Mouse (Mus musculus) megakaryocyte, embryonic 14.5 days (primary cell): ENCODE measurements at regions not wholly inside any gene's neighbourhood (a gene's known extent, or its start where the extent isn't known, plus 50 kb on each side); places are given as distances from the start of the nearest gene placed in this dataset.

Experiments
- H3K27me3 ChIP-seq: replicated peaks from 2 replicates; pipeline ENCODE3; 2012; ENCODE audit warnings: inconsistent platforms
- H3K36me3 ChIP-seq: replicated peaks from 2 replicates; pipeline ENCODE3; 2012; ENCODE audit warnings: low read length, inconsistent platforms, mixed read lengths
- H3K4me1 ChIP-seq: 2 replicates; pipeline ENCODE4 v1.6.1; 2012; ENCODE audit warnings: inconsistent platforms
- H3K4me3 ChIP-seq: replicated peaks from 2 replicates; pipeline ENCODE3; 2012; ENCODE audit warnings: moderate library complexity, mild to moderate bottlenecking, inconsistent platforms
- H3K9me3 ChIP-seq: 2 replicates; pipeline ENCODE4 v1.6.1; 2012; ENCODE audit warnings: inconsistent platforms
- FLI1 ChIP-seq: IDR thresholded peaks from 2 replicates; pipeline ENCODE4 v1.6.1; 2012; ENCODE audit warnings: low read length, inconsistent platforms, mixed read lengths
- GATA1 ChIP-seq: IDR thresholded peaks from 3 replicates; pipeline ENCODE4 v1.6.1; 2012; ENCODE audit warnings: mixed read lengths, low read length, inconsistent platforms, borderline replicate concordance

- Histone ChIP-seq H3K36me3 (no peaks in the 10 kb centered on the region), H3K4me3 (no peak overlapping the region), H3K9me3 (0 out of 2 replicates have a peak, but pooled peaks cover under 1% of the 10 kb centered on the region), H3K4me1 (0 out of 2 replicates have a peak, but pooled peaks cover 3% of the 10 kb centered on the region), H3K27me3 (no peaks in the 10 kb centered on the region)
- TF ChIP-seq GATA1 (no peak), FLI1 (no peak)
Observed at GRCm38 (mm10) chr13:101878168-101878567, 110.2 kb upstream of the Pik3r1 start.

GRCm38 (mm10) chr13:101879561-101880081 is 111.6 kb upstream of the Pik3r1 start:
- Histone ChIP-seq H3K36me3 (no peaks in the 10 kb centered on the region), H3K27me3 (no peaks in the 10 kb centered on the region), H3K4me1 (0 out of 2 replicates have a peak, but pooled peaks cover 3% of the 10 kb centered on the region), H3K4me3 (no peak overlapping the region), H3K9me3 (peaks cover 9% of the 10 kb centered on the region)
- TF ChIP-seq FLI1 (no peak), GATA1 (no peak)

- Histone ChIP-seq H3K4me3 (no peak overlapping the region), H3K36me3 (no peaks in the 10 kb centered on the region), H3K27me3 (no peaks in the 10 kb centered on the region), H3K9me3 (peaks cover 9% of the 10 kb centered on the region), H3K4me1 (0 out of 2 replicates have a peak, but pooled peaks cover 3% of the 10 kb centered on the region)
- no peak for TF ChIP-seq GATA1
Observed at GRCm38 (mm10) chr13:101883177-101883576, 115.2 kb upstream of the Pik3r1 start.

- TF ChIP-seq FLI1 (no peak), GATA1 (no peak)
- Histone ChIP-seq H3K27me3 (no peaks in the 10 kb centered on the region), H3K4me3 (no peak overlapping the region), H3K4me1 (no peaks in the 10 kb centered on the region), H3K9me3 (peaks cover 9% of the 10 kb centered on the region), H3K36me3 (no peaks in the 10 kb centered on the region)
Observed at GRCm38 (mm10) chr13:101884752-101885151, 116.7 kb upstream of the Pik3r1 start.

- Histone ChIP-seq H3K27me3 (no peaks in the 10 kb centered on the region), H3K4me3 (no peak overlapping the region), H3K36me3 (no peaks in the 10 kb centered on the region), H3K9me3 (no peaks in the 10 kb centered on the region), H3K4me1 (peaks cover 3% of the 10 kb centered on the region)
- TF ChIP-seq FLI1 (no peak), GATA1 (no peak)
Observed at GRCm38 (mm10) chr13:101891473-101891872, 123.5 kb upstream of the Pik3r1 start.

GRCm38 (mm10) chr13:101893035-101893600 is 125.1 kb upstream of the Pik3r1 start:
- peaks cover 3% of the 10 kb centered on the region for H3K4me1 ChIP-seq
- no peak overlapping the region for H3K4me3 ChIP-seq
- no peak for TF ChIP-seq FLI1
- TF ChIP-seq GATA1, result no peak
- no peaks in the 10 kb centered on the region for H3K9me3 ChIP-seq
- no peaks in the 10 kb centered on the region for H3K36me3 ChIP-seq
- H3K27me3 ChIP-seq, result no peaks in the 10 kb centered on the region

GRCm38 (mm10) chr13:101895161-101895560 is 127.1 kb upstream of the Pik3r1 start:
- TF ChIP-seq FLI1 (no peak), GATA1 (no peak)
- no peaks in the 10 kb centered on the region for H3K36me3 ChIP-seq

GRCm38 (mm10) chr13:101895686-101896085 is 127.7 kb upstream of the Pik3r1 start:
- no peak for TF ChIP-seq GATA1
- TF ChIP-seq FLI1, result no peak
- Histone ChIP-seq H3K4me3 (no peak overlapping the region), H3K9me3 (no peaks in the 10 kb centered on the region), H3K27me3 (no peaks in the 10 kb centered on the region), H3K4me1 (peaks cover 3% of the 10 kb centered on the region), H3K36me3 (no peaks in the 10 kb centered on the region)

More at GRCm38 (mm10) chr13:101895161-101895560, 127.1 kb upstream of the Pik3r1 start:
- Histone ChIP-seq H3K9me3 (no peaks in the 10 kb centered on the region), H3K27me3 (no peaks in the 10 kb centered on the region), H3K4me3 (no peak overlapping the region), H3K4me1 (peaks cover 3% of the 10 kb centered on the region)

GRCm38 (mm10) chr13:101896946-101897345 is 128.9 kb upstream of the Pik3r1 start:
- H3K36me3 ChIP-seq, result no peaks in the 10 kb centered on the region
- no peaks in the 10 kb centered on the region for H3K27me3 ChIP-seq
- H3K9me3 ChIP-seq, result no peaks in the 10 kb centered on the region
- H3K4me1 ChIP-seq, result no peaks in the 10 kb centered on the region
- no peak overlapping the region for H3K4me3 ChIP-seq
- no peak for TF ChIP-seq FLI1

- H3K4me1 ChIP-seq, result no peaks in the 10 kb centered on the region
- peaks cover 4% of the 10 kb centered on the region; the same call in 1 of the 2 replicates for H3K9me3 ChIP-seq
- H3K4me3 ChIP-seq, result no peak overlapping the region
- H3K27me3 ChIP-seq, result no peaks in the 10 kb centered on the region
- H3K36me3 ChIP-seq, result no peaks in the 10 kb centered on the region
- TF ChIP-seq FLI1 (no peak), GATA1 (no peak)
Observed at GRCm38 (mm10) chr13:101902213-101902612, 134.2 kb upstream of the Pik3r1 start.
